Mouse (Mus musculus): Measurements from ENCODE around the gene Rgl1.

Gene Rgl1

GRCm38 (mm10) chr1:152549061-152549738 lies 217.0 kb downstream of the Rgl1 start:
- DNase-seq (ENCODE audit: low spot score in 2 of 2): no peak

- no peak for DNase-seq (ENCODE audit: low spot score in 2 of 2)
Measured at GRCm38 (mm10) chr1:152543449-152544159, 222.5 kb downstream of the Rgl1 start.

- DNase-seq (ENCODE audit: low spot score in 2 of 2): no peak
Measured at GRCm38 (mm10) chr1:152542747-152543378, 223.3 kb downstream of the Rgl1 start.

GRCm38 (mm10) chr1:152540304-152540887 lies 225.8 kb downstream of the Rgl1 start:
- no peak for DNase-seq (ENCODE audit: low spot score in 2 of 2)

- no peak for DNase-seq (ENCODE audit: low spot score in 2 of 2)
Measured at GRCm38 (mm10) chr1:152538817-152539216, 227.3 kb downstream of the Rgl1 start.

GRCm38 (mm10) chr1:152537186-152537585 lies 229.0 kb downstream of the Rgl1 start:
- no peak for DNase-seq (ENCODE audit: low spot score in 2 of 2)

- no peak for DNase-seq (ENCODE audit: low spot score in 2 of 2)
Measured at GRCm38 (mm10) chr1:152536416-152537018, 229.6 kb downstream of the Rgl1 start.

- DNase-seq (ENCODE audit: low spot score in 2 of 2): no peak
Measured at GRCm38 (mm10) chr1:152534531-152534930, 231.6 kb downstream of the Rgl1 start.

GRCm38 (mm10) chr1:152531498-152531897 lies 234.7 kb downstream of the Rgl1 start:
- no peak for DNase-seq (ENCODE audit: low spot score in 2 of 2)

GRCm38 (mm10) chr1:152528778-152529177 lies 237.4 kb downstream of the Rgl1 start:
- no peak for DNase-seq (ENCODE audit: low spot score in 2 of 2)

- no peak for DNase-seq (ENCODE audit: low spot score in 2 of 2)
Measured at GRCm38 (mm10) chr1:152528214-152528613, 237.9 kb downstream of the Rgl1 start.

- no peak for DNase-seq (ENCODE audit: low spot score in 2 of 2)
Measured at GRCm38 (mm10) chr1:152526154-152526553, 240.0 kb downstream of the Rgl1 start.

GRCm38 (mm10) chr1:152524987-152525648 lies 241.0 kb downstream of the Rgl1 start:
- peak; percentile 71 to 74 for DNase-seq (ENCODE audit: low spot score in 2 of 2)

GRCm38 (mm10) chr1:152524098-152524892 lies 241.9 kb downstream of the Rgl1 start:
- peak; percentile 71 to 84 for DNase-seq (ENCODE audit: low spot score in 2 of 2)

GRCm38 (mm10) chr1:152523292-152523691 lies 242.9 kb downstream of the Rgl1 start:
- DNase-seq (ENCODE audit: low spot score in 2 of 2): no peak

- peak; percentile 66 to 70 for DNase-seq (ENCODE audit: low spot score in 2 of 2)
Measured at GRCm38 (mm10) chr1:152522226-152522625, 243.9 kb downstream of the Rgl1 start.

- no peak for DNase-seq (ENCODE audit: low spot score in 2 of 2)
Measured at GRCm38 (mm10) chr1:152520798-152521575, 245.2 kb downstream of the Rgl1 start.

GRCm38 (mm10) chr1:152518971-152519370 lies 247.2 kb downstream of the Rgl1 start:
- no peak for DNase-seq (ENCODE audit: low spot score in 2 of 2)

- DNase-seq (ENCODE audit: low spot score in 2 of 2): no peak
Measured at GRCm38 (mm10) chr1:152517057-152517570, 249.0 kb downstream of the Rgl1 start.

- no peak for DNase-seq (ENCODE audit: low spot score in 2 of 2)
Measured at GRCm38 (mm10) chr1:152514256-152514655, 251.9 kb downstream of the Rgl1 start.

Data from right cerebral cortex, postnatal 36 days (tissue).